ENCODE assay signal across 8 mouse cellular contexts in genomic region chr13:89929477-89929876, GRCm38 (mm10).
A peak's percentile ranks its signal among the peaks of the same experiment; 100 is the strongest.
DNase-seq lines count a peak whose midpoint lies in the region; ATAC-seq and TF ChIP-seq lines count a peak whose summit lies in the region.

No protein-coding gene starts in this region.

- no peak overlapping the region for H3K4me3 ChIP-seq in forebrain, embryonic 14.5 days (ENCODE audit: low read depth, low read length)
- H3K4me3 ChIP-seq in forebrain, embryonic 12.5 days (replicated peaks): no peak overlapping the region
- no peak overlapping the region for H3K4me3 ChIP-seq in myocyte
- no peak overlapping the region for H3K4me3 ChIP-seq in midbrain, embryonic 10.5 days

- WGBS in forebrain, embryonic 14.5 days: 32% methylated on average over 3 of the region's 3 CpGs
- WGBS in forebrain, embryonic 12.5 days: 64% methylated on average over 3 of the region's 3 CpGs
- WGBS in midbrain, embryonic 10.5 days: 76% methylated on average over 3 of the region's 3 CpGs

- H3K79me2 ChIP-seq in myocyte (ENCODE audit: control insufficient read depth, insufficient read depth): no peaks in the 10 kb centered on the region

- no peak for TF ChIP-seq POLR2A in myocyte (IDR thresholded peaks at IDR 0.05; ENCODE audit: insufficient read length, low read depth)

- H3K27ac ChIP-seq in forebrain, embryonic 14.5 days (ENCODE audit: low read depth, low read length): no peak overlapping the region
- no peak overlapping the region for H3K27ac ChIP-seq in forebrain, embryonic 12.5 days
- no peak overlapping the region for H3K27ac ChIP-seq in midbrain, embryonic 10.5 days (replicated peaks)

- 0 out of 2 replicates have a peak, but pooled peaks cover 2% of the 10 kb centered on the region for H3K4me1 ChIP-seq in forebrain, embryonic 14.5 days (ENCODE audit: control insufficient read depth, insufficient read depth, low read length)
- H3K4me1 ChIP-seq in forebrain, embryonic 12.5 days: no peaks in the 10 kb centered on the region
- H3K4me1 ChIP-seq in midbrain, embryonic 10.5 days: no peaks in the 10 kb centered on the region

- no peak for ATAC-seq in forebrain, embryonic 14.5 days
- no peak for ATAC-seq in forebrain, embryonic 12.5 days (ENCODE audit: low FRiP score)

- H3K36me3 ChIP-seq in forebrain, embryonic 14.5 days (ENCODE audit: control insufficient read depth, insufficient read depth, low read length): no peaks in the 10 kb centered on the region
- no peaks in the 10 kb centered on the region for H3K36me3 ChIP-seq in forebrain, embryonic 12.5 days (replicated peaks)
- no peaks in the 10 kb centered on the region for H3K36me3 ChIP-seq in myocyte (ENCODE audit: control insufficient read depth, insufficient read depth)
- H3K36me3 ChIP-seq in midbrain, embryonic 10.5 days: no peaks in the 10 kb centered on the region

- H3ac ChIP-seq in myocyte (ENCODE audit: control insufficient read depth, insufficient read length): no peak overlapping the region

- H3K9me3 ChIP-seq in forebrain, embryonic 14.5 days (replicated peaks; ENCODE audit: control insufficient read depth, low read length): no peaks in the 10 kb centered on the region
- no peaks in the 10 kb centered on the region for H3K9me3 ChIP-seq in forebrain, embryonic 12.5 days
- H3K9me3 ChIP-seq in midbrain, embryonic 10.5 days (replicated peaks): no peaks in the 10 kb centered on the region

- no peak overlapping the region for H3K4me2 ChIP-seq in forebrain, embryonic 14.5 days (ENCODE audit: low read length)
- H3K4me2 ChIP-seq in forebrain, embryonic 12.5 days: no peak overlapping the region
- peak overlapping the region; percentile 8 for H3K4me2 ChIP-seq in myocyte (ENCODE audit: low read depth)

- DNase-seq in forebrain, embryonic 14.5 days (ENCODE audit: low spot score): peak; percentile 17
- peak; percentile 73 for DNase-seq in adrenal gland, postnatal 25 days
- DNase-seq in kidney, adult 8-10 months: peak; percentile 34 to 57
- no peak for DNase-seq in thymus, postnatal 10 days (ENCODE audit: low spot score in 2 of 2)
- no peak for DNase-seq in midbrain, embryonic 10.5 days (ENCODE audit: low spot score)
- DNase-seq in layer of hippocampus, postnatal 36 days: no peak

- no peaks in the 10 kb centered on the region for H3K27me3 ChIP-seq in forebrain, embryonic 14.5 days (replicated peaks; ENCODE audit: control insufficient read depth, insufficient read depth, low read length)
- no peaks in the 10 kb centered on the region for H3K27me3 ChIP-seq in forebrain, embryonic 12.5 days
- no peaks in the 10 kb centered on the region for H3K27me3 ChIP-seq in myocyte (ENCODE audit: control insufficient read depth, insufficient read depth, insufficient read length)
- H3K27me3 ChIP-seq in midbrain, embryonic 10.5 days (ENCODE audit: low read depth, poor library complexity, severe bottlenecking): no peaks in the 10 kb centered on the region

- H3K9ac ChIP-seq in forebrain, embryonic 14.5 days (ENCODE audit: low read length): no peak overlapping the region
- H3K9ac ChIP-seq in forebrain, embryonic 12.5 days: no peak overlapping the region

TF ChIP-seq in myocyte, 11 proteins besides CTCF, POLR2A, EP300 and RAD21:
- TF ChIP-seq TCF3 (IDR thresholded peaks at IDR 0.05; ENCODE audit: insufficient read length, low read depth) (no peak), POLR2AphosphoS2 (IDR thresholded peaks at IDR 0.05; ENCODE audit: insufficient read length, low read depth) (no peak), MYOG (IDR thresholded peaks at IDR 0.05; ENCODE audit: control insufficient read depth in 1 of 3, insufficient read depth in 1 of 3, insufficient read length in 2 of 3, low read depth in 2 of 3) (no peak), CEBPB (IDR thresholded peaks at IDR 0.05; ENCODE audit: insufficient read depth, poor library complexity, severe bottlenecking) (no peak), E2F4 (IDR thresholded peaks at IDR 0.05; ENCODE audit: insufficient read depth) (no peak), USF1 (IDR thresholded peaks at IDR 0.05; ENCODE audit: low read depth) (no peak)

Comparison
In these comparisons a context has a peak if more than half of its experiments do, and no peak if none do; other contexts are left out.
1. DNase-seq: peak in forebrain, embryonic 14.5 days (single experiment), adrenal gland, postnatal 25 days (single experiment) and kidney, adult 8-10 months (2 of 2); none in thymus, postnatal 10 days (0 of 2), midbrain, embryonic 10.5 days (single experiment) and layer of hippocampus, postnatal 36 days (0 of 2).